Mouse (Mus musculus): ENCODE data around the gene Gadd45a. TPM values are rescaled to one million over a fixed set of nuclear protein-coding genes. Genes with fewer than 3 reads are reported as not detected.

The Gadd45a gene
- 31.0 and 32.7 TPM in 2 replicates for polyA plus RNA-seq (2012; rRNA removed)

- peak; percentile 95 for DNase-seq
- TF ChIP-seq CTCF (IDR thresholded peaks at IDR 0.05; ENCODE audit: insufficient read depth, low read length) (no peak), POLR2A (IDR thresholded peaks at IDR 0.05; ENCODE audit: borderline replicate concordance, extremely low read depth, low read depth, low read length) (peak; percentile 97)
- Histone ChIP-seq H3K4me3 (replicated peaks; ENCODE audit: extremely low read depth, low read depth, low read length) (peak within 1 kb of the TSS; percentile 67), H3K4me1 (ENCODE audit: control insufficient read depth, insufficient read depth, low read length) (peaks cover 5% of the 10 kb centered on the region)
- WGBS = under 1% methylated on average over 69 of the region's 69 CpGs
These were observed at the start of gene Gadd45a for GRCm38 (mm10) chr6:67036837-67037628. TSS of gene Gadd45a (minus strand) at chr6:67037457.

- Histone ChIP-seq H3K4me3 (replicated peaks; ENCODE audit: extremely low read depth, low read depth, low read length) (no peak overlapping the region), H3K4me1 (ENCODE audit: control insufficient read depth, insufficient read depth, low read length) (no peaks in the 10 kb centered on the region)
- 80% methylated on average over 9 of the region's 9 CpGs for WGBS
- TF ChIP-seq POLR2A (IDR thresholded peaks at IDR 0.05; ENCODE audit: borderline replicate concordance, extremely low read depth, low read depth, low read length) = no peak
- TF ChIP-seq CTCF (IDR thresholded peaks at IDR 0.05; ENCODE audit: insufficient read depth, low read length) = no peak
- no peak for DNase-seq
These were observed 48.7 kb upstream of the Gadd45a start for GRCm38 (mm10) chr6:67085850-67086437.

GRCm38 (mm10) chr6:67084465-67084864 is 47.2 kb upstream of the Gadd45a start:
- WGBS = 99% methylated on average over 2 of the region's 2 CpGs
- Histone ChIP-seq H3K4me3 (replicated peaks; ENCODE audit: extremely low read depth, low read depth, low read length) (no peak overlapping the region), H3K4me1 (ENCODE audit: control insufficient read depth, insufficient read depth, low read length) (no peaks in the 10 kb centered on the region)
- TF ChIP-seq CTCF (IDR thresholded peaks at IDR 0.05; ENCODE audit: insufficient read depth, low read length) = no peak
- no peak for DNase-seq

- Histone ChIP-seq H3K4me1 (ENCODE audit: control insufficient read depth, insufficient read depth, low read length) (0 out of 2 replicates have a peak, but pooled peaks cover 4% of the 10 kb centered on the region), H3K4me3 (replicated peaks; ENCODE audit: extremely low read depth, low read depth, low read length) (no peak overlapping the region)
- WGBS = 87% methylated on average over 4 of the region's 4 CpGs
- no peak for DNase-seq
- TF ChIP-seq POLR2A (IDR thresholded peaks at IDR 0.05; ENCODE audit: borderline replicate concordance, extremely low read depth, low read depth, low read length) (no peak), CTCF (IDR thresholded peaks at IDR 0.05; ENCODE audit: insufficient read depth, low read length) (no peak)
These were observed 43.9 kb upstream of the Gadd45a start for GRCm38 (mm10) chr6:67081141-67081540.

GRCm38 (mm10) chr6:67078076-67078475 is 40.8 kb upstream of the Gadd45a start:
- DNase-seq = no peak
- 0 out of 2 replicates have a peak, but pooled peaks cover 4% of the 10 kb centered on the region for H3K4me1 ChIP-seq (ENCODE audit: control insufficient read depth, insufficient read depth, low read length)
- TF ChIP-seq CTCF (IDR thresholded peaks at IDR 0.05; ENCODE audit: insufficient read depth, low read length) (no peak), POLR2A (IDR thresholded peaks at IDR 0.05; ENCODE audit: borderline replicate concordance, extremely low read depth, low read depth, low read length) (no peak)
- 84% methylated on average over 3 of the region's 3 CpGs for WGBS
- no peak overlapping the region for H3K4me3 ChIP-seq (replicated peaks; ENCODE audit: extremely low read depth, low read depth, low read length)

- Histone ChIP-seq H3K4me3 (replicated peaks; ENCODE audit: extremely low read depth, low read depth, low read length) (no peak overlapping the region), H3K4me1 (ENCODE audit: control insufficient read depth, insufficient read depth, low read length) (0 out of 2 replicates have a peak, but pooled peaks cover 4% of the 10 kb centered on the region)
- TF ChIP-seq POLR2A (IDR thresholded peaks at IDR 0.05; ENCODE audit: borderline replicate concordance, extremely low read depth, low read depth, low read length) (no peak), CTCF (IDR thresholded peaks at IDR 0.05; ENCODE audit: insufficient read depth, low read length) (no peak)
- 16% methylated on average over 3 of the region's 3 CpGs for WGBS
- DNase-seq = no peak
These were observed 40.2 kb upstream of the Gadd45a start for GRCm38 (mm10) chr6:67077477-67077876.

- Histone ChIP-seq H3K4me3 (replicated peaks; ENCODE audit: extremely low read depth, low read depth, low read length) (no peak overlapping the region), H3K4me1 (ENCODE audit: control insufficient read depth, insufficient read depth, low read length) (0 out of 2 replicates have a peak, but pooled peaks cover 4% of the 10 kb centered on the region)
- WGBS = 35% methylated on average over 1 of the region's 1 CpGs
- TF ChIP-seq POLR2A (IDR thresholded peaks at IDR 0.05; ENCODE audit: borderline replicate concordance, extremely low read depth, low read depth, low read length) = no peak
- no peak for TF ChIP-seq CTCF (IDR thresholded peaks at IDR 0.05; ENCODE audit: insufficient read depth, low read length)
- no peak for DNase-seq
These were observed 39.1 kb upstream of the Gadd45a start for GRCm38 (mm10) chr6:67076348-67076747.

GRCm38 (mm10) chr6:67074868-67075267 is 37.6 kb upstream of the Gadd45a start:
- DNase-seq = no peak
- no peak overlapping the region for H3K4me3 ChIP-seq (replicated peaks; ENCODE audit: extremely low read depth, low read depth, low read length)

GRCm38 (mm10) chr6:67073929-67074328 is 36.7 kb upstream of the Gadd45a start:
- TF ChIP-seq POLR2A (IDR thresholded peaks at IDR 0.05; ENCODE audit: borderline replicate concordance, extremely low read depth, low read depth, low read length) = no peak
- TF ChIP-seq CTCF (IDR thresholded peaks at IDR 0.05; ENCODE audit: insufficient read depth, low read length) = no peak

More at GRCm38 (mm10) chr6:67074868-67075267, 37.6 kb upstream of the Gadd45a start:
- 0 out of 2 replicates have a peak, but pooled peaks cover 7% of the 10 kb centered on the region for H3K4me1 ChIP-seq (ENCODE audit: control insufficient read depth, insufficient read depth, low read length)
- no peak for TF ChIP-seq CTCF (IDR thresholded peaks at IDR 0.05; ENCODE audit: insufficient read depth, low read length)
- no peak for TF ChIP-seq POLR2A (IDR thresholded peaks at IDR 0.05; ENCODE audit: borderline replicate concordance, extremely low read depth, low read depth, low read length)

More at GRCm38 (mm10) chr6:67073929-67074328, 36.7 kb upstream of the Gadd45a start:
- 59% methylated on average over 5 of the region's 5 CpGs for WGBS
- DNase-seq = no peak
- no peak overlapping the region for H3K4me3 ChIP-seq (replicated peaks; ENCODE audit: extremely low read depth, low read depth, low read length)
- H3K4me1 ChIP-seq (ENCODE audit: control insufficient read depth, insufficient read depth, low read length) = 0 out of 2 replicates have a peak, but pooled peaks cover 8% of the 10 kb centered on the region

Data from lung, adult 2 months (tissue).